Mouse (Mus musculus): Measurements from ENCODE around the gene Dnah2. TPM values are rescaled to one million over a fixed set of nuclear protein-coding genes. Genes with fewer than 3 reads are reported as not detected.
"Not testable (repeated sequence)": the region's sequence is repeated elsewhere in the genome, so short reads cannot be mapped to it uniquely, and the experiment has no call there.

Dnah2 gene
- total RNA-seq, 1 experiment: 0.98 TPM

DNA sequence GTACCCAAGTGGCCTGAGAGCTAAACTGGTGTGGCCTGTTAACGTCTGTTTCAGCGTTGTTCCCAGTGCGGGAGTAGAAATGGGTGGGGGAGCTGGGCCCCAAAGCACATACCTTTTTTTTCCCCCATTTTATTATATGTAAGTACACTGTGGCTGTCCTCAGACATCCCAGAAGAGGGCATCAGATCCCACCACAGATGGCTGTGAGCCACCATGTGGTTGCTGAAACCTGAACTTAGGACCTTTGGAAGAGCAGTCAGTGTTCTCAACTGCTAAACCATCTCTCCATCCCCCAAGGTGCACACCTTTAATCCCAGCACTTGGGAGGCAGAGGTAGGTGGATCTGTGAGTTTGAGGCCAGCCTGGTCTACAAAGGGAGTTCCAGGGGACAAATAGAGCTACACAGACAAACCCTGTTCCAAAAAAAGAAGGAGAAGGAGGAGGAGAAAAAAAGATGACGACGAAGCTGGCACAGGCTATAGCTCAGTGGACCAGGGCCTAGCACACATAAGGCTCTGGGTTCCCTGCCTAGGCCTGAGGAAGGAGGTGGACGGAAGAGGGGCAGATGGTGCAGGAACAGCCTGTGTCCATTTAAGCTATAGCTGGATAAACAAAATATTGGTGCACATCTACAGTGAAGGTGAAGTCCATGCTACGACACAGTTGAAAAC lies 16.3 kb downstream of the Dnah2 start:
- Histone ChIP-seq H3K9ac (ENCODE audit: insufficient read depth, low read depth, low read length, poor library complexity, severe bottlenecking) (no peak overlapping the region), H3K27ac (ENCODE audit: insufficient read depth, low read depth, low read length, poor library complexity, severe bottlenecking) (no peak overlapping the region)
- in situ Hi-C loops (cut with MboI; ENCODE audit: low sequenced_read_pairs in 2 of 2, unreplicated experiment in 2 of 2): no loop called here

DNA sequence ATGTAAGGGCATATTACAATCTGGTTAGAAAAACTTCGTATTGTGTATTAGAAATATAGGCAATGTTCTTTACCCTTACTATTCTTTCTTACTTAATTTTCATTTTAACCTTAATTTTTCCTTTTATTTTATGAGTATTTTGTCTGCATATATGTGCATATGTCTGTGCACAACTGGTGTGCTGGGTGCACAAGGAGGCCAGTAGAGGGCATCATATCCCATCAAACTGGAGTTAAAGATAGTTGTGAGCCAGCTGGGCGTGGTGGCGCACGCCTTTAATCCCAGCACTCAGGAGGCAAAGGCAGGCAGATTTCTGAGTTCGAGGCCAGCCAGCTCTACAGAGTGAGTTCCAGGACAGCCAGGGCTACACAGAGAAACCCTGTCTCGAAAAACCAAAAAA lies 18.2 kb downstream of the Dnah2 start:
- H3K9ac ChIP-seq (ENCODE audit: insufficient read depth, low read depth, low read length, poor library complexity, severe bottlenecking); H3K9me3 ChIP-seq (ENCODE audit: control insufficient read depth, insufficient read depth, low read depth, low read length); in situ Hi-C loops (cut with MboI; ENCODE audit: low sequenced_read_pairs in 2 of 2, unreplicated experiment in 2 of 2); H3K4me1 ChIP-seq (ENCODE audit: control insufficient read depth in 2 of 2, insufficient read depth in 2 of 2, low read length in 2 of 2, poor library complexity in 1 of 2); H3K27ac ChIP-seq (ENCODE audit: insufficient read depth, low read depth, low read length, poor library complexity, severe bottlenecking); H3K36me3 ChIP-seq (ENCODE audit: control insufficient read depth, insufficient read depth, low read length, poor library complexity, severe bottlenecking); DNase-seq (ENCODE audit: low read depth, low spot score); H3K4me3 ChIP-seq (ENCODE audit: insufficient read depth in 1 of 2, low read depth in 1 of 2, low read length in 2 of 2, poor library complexity in 1 of 2, severe bottlenecking in 1 of 2): not testable (repeated sequence)
- peak; percentile 29; the same call in 1 of the 2 replicates for TF ChIP-seq ZC3H11A (IDR thresholded peaks at IDR 0.05; ENCODE audit: borderline replicate concordance, low read depth, low read length)

More for the DNA sequence above, 16.3 kb downstream of the Dnah2 start:
- H3K4me3 ChIP-seq (ENCODE audit: insufficient read depth in 1 of 2, low read depth in 1 of 2, low read length in 2 of 2, poor library complexity in 1 of 2, severe bottlenecking in 1 of 2): no peak overlapping the region
- peaks cover 0 to 5% of the 10 kb centered on the region in 2 experiments; a peak in 2 of 4 replicates for H3K4me1 ChIP-seq (ENCODE audit: control insufficient read depth in 2 of 2, insufficient read depth in 2 of 2, low read length in 2 of 2, poor library complexity in 1 of 2)
- no peak for DNase-seq (ENCODE audit: low read depth, low spot score)
- no peaks in the 10 kb centered on the region for H3K36me3 ChIP-seq (ENCODE audit: control insufficient read depth, insufficient read depth, low read length, poor library complexity, severe bottlenecking)
- TF ChIP-seq HCFC1 (IDR thresholded peaks at IDR 0.05; ENCODE audit: borderline replicate concordance, insufficient read depth, low read length) (no peak), ZNF384 (IDR thresholded peaks at IDR 0.05; ENCODE audit: low read depth, low read length) (no peak), CHD2 (IDR thresholded peaks at IDR 0.05; ENCODE audit: low read depth, low read length) (no peak), MAFK (IDR thresholded peaks at IDR 0.05; ENCODE audit: insufficient read depth, low read depth, low read length) (no peak), ZC3H11A (IDR thresholded peaks at IDR 0.05; ENCODE audit: borderline replicate concordance, low read depth, low read length) (no peak)
- no peaks in the 10 kb centered on the region for H3K9me3 ChIP-seq (ENCODE audit: control insufficient read depth, insufficient read depth, low read depth, low read length)

DNA sequence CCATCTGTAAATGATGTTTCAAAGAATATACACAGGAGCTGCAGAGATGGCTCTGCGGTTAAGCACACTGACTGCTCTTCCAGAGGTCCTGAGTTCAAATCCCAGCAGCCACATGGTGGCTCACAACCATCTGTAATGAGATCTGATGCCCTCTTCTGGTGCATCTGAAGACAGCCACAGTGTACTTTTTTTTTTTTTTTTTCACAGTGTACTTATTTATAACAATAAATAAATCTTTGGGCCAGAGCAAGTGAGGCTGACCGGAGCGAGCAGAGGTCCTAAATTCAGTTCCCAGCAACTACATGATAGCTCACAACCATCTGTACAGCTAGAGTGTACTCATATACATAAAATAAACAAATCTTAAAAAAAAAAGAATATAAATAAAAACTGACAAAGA lies 18.6 kb downstream of the Dnah2 start:
- not testable (repeated sequence) for H3K9ac ChIP-seq (ENCODE audit: insufficient read depth, low read depth, low read length, poor library complexity, severe bottlenecking)

DNA sequence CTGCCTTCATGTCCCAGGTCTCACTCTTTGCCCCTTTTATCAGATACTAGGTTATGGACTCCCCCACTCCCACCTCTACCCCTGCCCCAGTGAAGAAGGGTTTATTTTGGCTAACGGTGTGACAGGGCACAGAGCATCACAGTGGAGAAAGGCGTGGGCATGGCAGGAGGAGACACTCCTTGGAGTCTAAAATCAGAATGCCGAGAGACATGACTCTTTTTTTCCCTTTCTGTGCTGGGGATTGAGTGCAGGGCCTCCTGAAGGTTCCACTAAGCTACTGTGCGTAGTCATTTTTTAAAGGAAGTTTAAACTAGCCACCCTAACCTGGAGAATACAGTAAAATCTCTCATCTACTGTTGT lies 20.9 kb downstream of the Dnah2 start:
- H3K9ac ChIP-seq (ENCODE audit: insufficient read depth, low read depth, low read length, poor library complexity, severe bottlenecking): no peak overlapping the region
- no peak for TF ChIP-seq ZNF384 (IDR thresholded peaks at IDR 0.05; ENCODE audit: low read depth, low read length)
- TF ChIP-seq MAFK (IDR thresholded peaks at IDR 0.05; ENCODE audit: insufficient read depth, low read depth, low read length): no peak
- TF ChIP-seq CHD2 (IDR thresholded peaks at IDR 0.05; ENCODE audit: low read depth, low read length): no peak
- TF ChIP-seq ZC3H11A (IDR thresholded peaks at IDR 0.05; ENCODE audit: borderline replicate concordance, low read depth, low read length): no peak
- no peak for TF ChIP-seq HCFC1 (IDR thresholded peaks at IDR 0.05; ENCODE audit: borderline replicate concordance, insufficient read depth, low read length)
- in situ Hi-C loops (cut with MboI; ENCODE audit: low sequenced_read_pairs in 2 of 2, unreplicated experiment in 2 of 2): no loop called here
- H3K4me3 ChIP-seq (ENCODE audit: insufficient read depth in 1 of 2, low read depth in 1 of 2, low read length in 2 of 2, poor library complexity in 1 of 2, severe bottlenecking in 1 of 2): no peak overlapping the region
- no peaks in the 10 kb centered on the region for H3K36me3 ChIP-seq (ENCODE audit: control insufficient read depth, insufficient read depth, low read length, poor library complexity, severe bottlenecking)
- peaks cover 0 to 4% of the 10 kb centered on the region in 2 experiments; a peak in 2 of 4 replicates for H3K4me1 ChIP-seq (ENCODE audit: control insufficient read depth in 2 of 2, insufficient read depth in 2 of 2, low read length in 2 of 2, poor library complexity in 1 of 2)
- H3K9me3 ChIP-seq (ENCODE audit: control insufficient read depth, insufficient read depth, low read depth, low read length): no peaks in the 10 kb centered on the region
- no peak for DNase-seq (ENCODE audit: low read depth, low spot score)
- no peak overlapping the region for H3K27ac ChIP-seq (ENCODE audit: insufficient read depth, low read depth, low read length, poor library complexity, severe bottlenecking)

More for the DNA sequence above, 18.6 kb downstream of the Dnah2 start:
- DNase-seq (ENCODE audit: low read depth, low spot score); H3K4me3 ChIP-seq (ENCODE audit: insufficient read depth in 1 of 2, low read depth in 1 of 2, low read length in 2 of 2, poor library complexity in 1 of 2, severe bottlenecking in 1 of 2); in situ Hi-C loops (cut with MboI; ENCODE audit: low sequenced_read_pairs in 2 of 2, unreplicated experiment in 2 of 2); H3K36me3 ChIP-seq (ENCODE audit: control insufficient read depth, insufficient read depth, low read length, poor library complexity, severe bottlenecking); H3K9me3 ChIP-seq (ENCODE audit: control insufficient read depth, insufficient read depth, low read depth, low read length); H3K4me1 ChIP-seq (ENCODE audit: control insufficient read depth in 2 of 2, insufficient read depth in 2 of 2, low read length in 2 of 2, poor library complexity in 1 of 2); H3K27ac ChIP-seq (ENCODE audit: insufficient read depth, low read depth, low read length, poor library complexity, severe bottlenecking): not testable (repeated sequence)
- peak; percentile 91 for TF ChIP-seq ZNF384 (IDR thresholded peaks at IDR 0.05; ENCODE audit: low read depth, low read length)
